Mouse (Mus musculus): Measurements from ENCODE around the gene Ppp1r14a. TPM values are rescaled to one million over a fixed set of nuclear protein-coding genes. Genes with fewer than 3 reads are reported as not detected.

Gene Ppp1r14a
- polyA plus RNA-seq, 1 experiment from 2014 or later = 246 TPM

- Histone ChIP-seq H3K4me3 (ENCODE audit: low read depth, low read length) (no peak overlapping the region), H3K9me3 (ENCODE audit: low read length) (no peaks in the 10 kb centered on the region), H3K4me2 (replicated peaks; ENCODE audit: low read depth, low read length) (no peak overlapping the region), H3K9ac (replicated peaks; ENCODE audit: low read depth) (no peak overlapping the region), H3K36me3 (ENCODE audit: insufficient read depth, low read length) (peaks cover 25% of the 10 kb centered on the region), H3K27me3 (replicated peaks; ENCODE audit: insufficient read depth, low read length) (no peaks in the 10 kb centered on the region), H3K4me1 (ENCODE audit: insufficient read depth, low read depth, low read length) (no peaks in the 10 kb centered on the region), H3K27ac (ENCODE audit: low read length) (no peak overlapping the region)
- TF ChIP-seq CTCF (IDR thresholded peaks at IDR 0.05) = no peak
- TF ChIP-seq EP300 (IDR thresholded peaks at IDR 0.05) = no peak
- ATAC-seq = no peak
- no peak for DNase-seq (ENCODE audit: low spot score)
- WGBS = 94% methylated on average over 16 of the region's 16 CpGs
These were observed 39.9 kb downstream of the Ppp1r14a start for GRCm38 (mm10) chr7:29328984-29329383.

- DNase-seq (ENCODE audit: low spot score) (peak; percentile 81), ATAC-seq (peak; percentile 61)
- Histone ChIP-seq H3K36me3 (ENCODE audit: insufficient read depth, low read length) (peaks cover 11% of the 10 kb centered on the region; the same call in 1 of the 2 replicates), H3K27ac (ENCODE audit: low read length) (no peak overlapping the region), H3K4me1 (ENCODE audit: insufficient read depth, low read depth, low read length) (no peaks in the 10 kb centered on the region), H3K9ac (replicated peaks; ENCODE audit: low read depth) (no peak overlapping the region), H3K27me3 (replicated peaks; ENCODE audit: insufficient read depth, low read length) (no peaks in the 10 kb centered on the region), H3K4me2 (replicated peaks; ENCODE audit: low read depth, low read length) (no peak overlapping the region), H3K4me3 (ENCODE audit: low read depth, low read length) (no peak overlapping the region), H3K9me3 (ENCODE audit: low read length) (no peaks in the 10 kb centered on the region)
- WGBS = 32% methylated on average over 6 of the region's 7 CpGs
- TF ChIP-seq EP300 (IDR thresholded peaks at IDR 0.05) = 0 out of 2 replicates have a peak, but pooled peaks have one; percentile 19
- TF ChIP-seq CTCF (IDR thresholded peaks at IDR 0.05) = no peak
These were observed 45.0 kb downstream of the Ppp1r14a start for GRCm38 (mm10) chr7:29334156-29334555.

GRCm38 (mm10) chr7:29335276-29335675 lies 46.2 kb downstream of the Ppp1r14a start:
- TF ChIP-seq EP300 (IDR thresholded peaks at IDR 0.05) = no peak
- peak; percentile 44 for TF ChIP-seq CTCF (IDR thresholded peaks at IDR 0.05)
- H3K4me3 ChIP-seq (ENCODE audit: low read depth, low read length) = no peak overlapping the region
- no peaks in the 10 kb centered on the region for H3K9me3 ChIP-seq (ENCODE audit: low read length)
- no peak for ATAC-seq
- no peak overlapping the region for H3K4me2 ChIP-seq (replicated peaks; ENCODE audit: low read depth, low read length)
- no peaks in the 10 kb centered on the region for H3K27me3 ChIP-seq (replicated peaks; ENCODE audit: insufficient read depth, low read length)
- no peak overlapping the region for H3K9ac ChIP-seq (replicated peaks; ENCODE audit: low read depth)
- H3K36me3 ChIP-seq (ENCODE audit: insufficient read depth, low read length) = peaks cover 9% of the 10 kb centered on the region; the same call in 1 of the 2 replicates
- no peak for DNase-seq (ENCODE audit: low spot score)
- no peak overlapping the region for H3K27ac ChIP-seq (ENCODE audit: low read length)
- no peaks in the 10 kb centered on the region for H3K4me1 ChIP-seq (ENCODE audit: insufficient read depth, low read depth, low read length)

GRCm38 (mm10) chr7:29335841-29336671 lies 46.9 kb downstream of the Ppp1r14a start:
- ATAC-seq = no peak
- H3K27me3 ChIP-seq (replicated peaks; ENCODE audit: insufficient read depth, low read length) = no peaks in the 10 kb centered on the region
- no peak for TF ChIP-seq EP300 (IDR thresholded peaks at IDR 0.05)
- H3K4me2 ChIP-seq (replicated peaks; ENCODE audit: low read depth, low read length) = no peak overlapping the region
- H3K9ac ChIP-seq (replicated peaks; ENCODE audit: low read depth) = no peak overlapping the region
- no peaks in the 10 kb centered on the region for H3K9me3 ChIP-seq (ENCODE audit: low read length)
- H3K4me3 ChIP-seq (ENCODE audit: low read depth, low read length) = no peak overlapping the region
- peaks cover 1% of the 10 kb centered on the region; the same call in 1 of the 2 replicates for H3K36me3 ChIP-seq (ENCODE audit: insufficient read depth, low read length)
- H3K27ac ChIP-seq (ENCODE audit: low read length) = no peak overlapping the region
- WGBS = 67% methylated on average over 6 of the region's 6 CpGs
- H3K4me1 ChIP-seq (ENCODE audit: insufficient read depth, low read depth, low read length) = no peaks in the 10 kb centered on the region
- no peak for DNase-seq (ENCODE audit: low spot score)

GRCm38 (mm10) chr7:29336795-29337319 lies 47.7 kb downstream of the Ppp1r14a start:
- WGBS = 81% methylated on average over 9 of the region's 9 CpGs
- DNase-seq (ENCODE audit: low spot score) (no peak), ATAC-seq (no peak)
- Histone ChIP-seq H3K27me3 (replicated peaks; ENCODE audit: insufficient read depth, low read length) (no peaks in the 10 kb centered on the region), H3K9ac (replicated peaks; ENCODE audit: low read depth) (no peak overlapping the region), H3K4me1 (ENCODE audit: insufficient read depth, low read depth, low read length) (no peaks in the 10 kb centered on the region), H3K36me3 (ENCODE audit: insufficient read depth, low read length) (no peaks in the 10 kb centered on the region), H3K4me2 (replicated peaks; ENCODE audit: low read depth, low read length) (no peak overlapping the region), H3K4me3 (ENCODE audit: low read depth, low read length) (no peak overlapping the region), H3K9me3 (ENCODE audit: low read length) (no peaks in the 10 kb centered on the region), H3K27ac (ENCODE audit: low read length) (no peak overlapping the region)
- TF ChIP-seq CTCF (IDR thresholded peaks at IDR 0.05) = peak; percentile 44
- no peak for TF ChIP-seq EP300 (IDR thresholded peaks at IDR 0.05)

- WGBS = 82% methylated on average over 2 of the region's 2 CpGs
- H3K9ac ChIP-seq (replicated peaks; ENCODE audit: low read depth) = no peak overlapping the region
- H3K4me3 ChIP-seq (ENCODE audit: low read depth, low read length) = no peak overlapping the region
- no peak overlapping the region for H3K27ac ChIP-seq (ENCODE audit: low read length)
- H3K27me3 ChIP-seq (replicated peaks; ENCODE audit: insufficient read depth, low read length) = no peaks in the 10 kb centered on the region
- ATAC-seq = no peak
- H3K4me1 ChIP-seq (ENCODE audit: insufficient read depth, low read depth, low read length) = no peaks in the 10 kb centered on the region
- no peak for TF ChIP-seq CTCF (IDR thresholded peaks at IDR 0.05)
- no peak for TF ChIP-seq EP300 (IDR thresholded peaks at IDR 0.05)
- no peaks in the 10 kb centered on the region for H3K36me3 ChIP-seq (ENCODE audit: insufficient read depth, low read length)
- DNase-seq (ENCODE audit: low spot score) = no peak
- H3K4me2 ChIP-seq (replicated peaks; ENCODE audit: low read depth, low read length) = no peak overlapping the region
- H3K9me3 ChIP-seq (ENCODE audit: low read length) = no peaks in the 10 kb centered on the region
These were observed 48.7 kb downstream of the Ppp1r14a start for GRCm38 (mm10) chr7:29337766-29338165.

Measured in lung, postnatal 0 days (tissue).